Mouse (Mus musculus): Measurements from ENCODE around the gene Foxs1. TPM values are rescaled to one million over a fixed set of nuclear protein-coding genes. Genes with fewer than 3 reads are reported as not detected.

Gene Foxs1
- polyA plus RNA-seq, 1 experiment from 2014 or later = 4.9 TPM

- no peak overlapping the region for H3K27ac ChIP-seq
- no peaks in the 10 kb centered on the region for H3K9me3 ChIP-seq (ENCODE audit: control insufficient read depth, low read length)
- H3K9ac ChIP-seq = no peak overlapping the region
- 91% methylated on average over 5 of the region's 5 CpGs for WGBS
- H3K4me3 ChIP-seq (replicated peaks; ENCODE audit: low read length) = no peak overlapping the region
- no peaks in the 10 kb centered on the region for H3K36me3 ChIP-seq (replicated peaks; ENCODE audit: control insufficient read depth, insufficient read depth)
- no peak for DNase-seq (ENCODE audit: low spot score)
- peaks cover 15% of the 10 kb centered on the region; the same call in 1 of the 2 replicates for H3K4me1 ChIP-seq (replicated peaks; ENCODE audit: control insufficient read depth, insufficient read depth, low read length)
- H3K4me2 ChIP-seq (replicated peaks) = no peak overlapping the region
- no peak for ATAC-seq (ENCODE audit: low FRiP score)
- peaks cover 35% of the 10 kb centered on the region for H3K27me3 ChIP-seq (ENCODE audit: control insufficient read depth, insufficient read depth, low read length)
Measured at GRCm38 (mm10) chr2:152948438-152949020, 15.5 kb upstream of the Foxs1 start.

GRCm38 (mm10) chr2:152947098-152947497 lies 14.1 kb upstream of the Foxs1 start:
- H3K27ac ChIP-seq = no peak overlapping the region
- H3K36me3 ChIP-seq (replicated peaks; ENCODE audit: control insufficient read depth, insufficient read depth) = no peaks in the 10 kb centered on the region
- 36% methylated on average over 7 of the region's 7 CpGs for WGBS
- peaks cover 48% of the 10 kb centered on the region for H3K27me3 ChIP-seq (ENCODE audit: control insufficient read depth, insufficient read depth, low read length)
- peaks cover 21% of the 10 kb centered on the region for H3K4me1 ChIP-seq (replicated peaks; ENCODE audit: control insufficient read depth, insufficient read depth, low read length)
- no peaks in the 10 kb centered on the region for H3K9me3 ChIP-seq (ENCODE audit: control insufficient read depth, low read length)
- no peak overlapping the region for H3K4me3 ChIP-seq (replicated peaks; ENCODE audit: low read length)
- H3K4me2 ChIP-seq (replicated peaks) = no peak overlapping the region
- ATAC-seq (ENCODE audit: low FRiP score) = no peak
- no peak for DNase-seq (ENCODE audit: low spot score)
- no peak overlapping the region for H3K9ac ChIP-seq

- no peaks in the 10 kb centered on the region for H3K9me3 ChIP-seq (ENCODE audit: control insufficient read depth, low read length)
- H3K9ac ChIP-seq = no peak overlapping the region
- ATAC-seq (ENCODE audit: low FRiP score) (no peak), DNase-seq (ENCODE audit: low spot score) (no peak)
- H3K27ac ChIP-seq = no peak overlapping the region
- H3K4me3 ChIP-seq (replicated peaks; ENCODE audit: low read length) = no peak overlapping the region
- no peaks in the 10 kb centered on the region for H3K36me3 ChIP-seq (replicated peaks; ENCODE audit: control insufficient read depth, insufficient read depth)
- H3K4me1 ChIP-seq (replicated peaks; ENCODE audit: control insufficient read depth, insufficient read depth, low read length) = peaks cover 15% of the 10 kb centered on the region
- no peak overlapping the region for H3K4me2 ChIP-seq (replicated peaks)
- WGBS = 59% methylated on average over 9 of the region's 9 CpGs
- peaks cover 67% of the 10 kb centered on the region for H3K27me3 ChIP-seq (ENCODE audit: control insufficient read depth, insufficient read depth, low read length)
Measured at GRCm38 (mm10) chr2:152944013-152944412, 11.0 kb upstream of the Foxs1 start.

GRCm38 (mm10) chr2:152943568-152943967 lies 10.6 kb upstream of the Foxs1 start:
- Histone ChIP-seq H3K4me1 (replicated peaks; ENCODE audit: control insufficient read depth, insufficient read depth, low read length) (peaks cover 15% of the 10 kb centered on the region), H3K4me3 (replicated peaks; ENCODE audit: low read length) (peak overlapping the region; percentile 46), H3K27ac (no peak overlapping the region), H3K4me2 (replicated peaks) (peak overlapping the region; percentile 97), H3K9ac (peak overlapping the region; percentile 57), H3K9me3 (ENCODE audit: control insufficient read depth, low read length) (no peaks in the 10 kb centered on the region), H3K27me3 (ENCODE audit: control insufficient read depth, insufficient read depth, low read length) (peaks cover 67% of the 10 kb centered on the region), H3K36me3 (replicated peaks; ENCODE audit: control insufficient read depth, insufficient read depth) (no peaks in the 10 kb centered on the region)
- WGBS = 11% methylated on average over 8 of the region's 8 CpGs
- no peak for DNase-seq (ENCODE audit: low spot score)
- ATAC-seq (ENCODE audit: low FRiP score) = no peak

GRCm38 (mm10) chr2:152942898-152943515 lies 10.0 kb upstream of the Foxs1 start:
- H3K4me2 ChIP-seq (replicated peaks) = peak overlapping the region; percentile 97
- DNase-seq (ENCODE audit: low spot score) (no peak), ATAC-seq (ENCODE audit: low FRiP score) (peak; percentile 46; the same call in 1 of the 2 replicates)
- H3K4me1 ChIP-seq (replicated peaks; ENCODE audit: control insufficient read depth, insufficient read depth, low read length) = peaks cover 15% of the 10 kb centered on the region
- H3K36me3 ChIP-seq (replicated peaks; ENCODE audit: control insufficient read depth, insufficient read depth) = no peaks in the 10 kb centered on the region
- peaks cover 67% of the 10 kb centered on the region for H3K27me3 ChIP-seq (ENCODE audit: control insufficient read depth, insufficient read depth, low read length)
- H3K4me3 ChIP-seq (replicated peaks; ENCODE audit: low read length) = peak overlapping the region; percentile 46
- no peak overlapping the region for H3K27ac ChIP-seq
- no peaks in the 10 kb centered on the region for H3K9me3 ChIP-seq (ENCODE audit: control insufficient read depth, low read length)
- peak overlapping the region; percentile 57 for H3K9ac ChIP-seq
- WGBS = under 1% methylated on average over 62 of the region's 65 CpGs

- no peak overlapping the region for H3K4me2 ChIP-seq (replicated peaks)
- DNase-seq (ENCODE audit: low spot score) = no peak
- H3K27ac ChIP-seq = no peak overlapping the region
- ATAC-seq (ENCODE audit: low FRiP score) = no peak
- H3K36me3 ChIP-seq (replicated peaks; ENCODE audit: control insufficient read depth, insufficient read depth) = no peaks in the 10 kb centered on the region
- no peak overlapping the region for H3K4me3 ChIP-seq (replicated peaks; ENCODE audit: low read length)
- H3K4me1 ChIP-seq (replicated peaks; ENCODE audit: control insufficient read depth, insufficient read depth, low read length) = peaks cover 12% of the 10 kb centered on the region
- H3K27me3 ChIP-seq (ENCODE audit: control insufficient read depth, insufficient read depth, low read length) = peaks cover 67% of the 10 kb centered on the region
- H3K9me3 ChIP-seq (ENCODE audit: control insufficient read depth, low read length) = no peaks in the 10 kb centered on the region
- H3K9ac ChIP-seq = no peak overlapping the region
- 38% methylated on average over 7 of the region's 7 CpGs for WGBS
Measured at GRCm38 (mm10) chr2:152941776-152942175, 8.8 kb upstream of the Foxs1 start.

- 74% methylated on average over 6 of the region's 6 CpGs for WGBS
- ATAC-seq (ENCODE audit: low FRiP score) = no peak
Measured at GRCm38 (mm10) chr2:152941106-152941505, 8.1 kb upstream of the Foxs1 start.

GRCm38 (mm10) chr2:152939846-152940245 lies 6.8 kb upstream of the Foxs1 start:
- 11% methylated on average over 4 of the region's 4 CpGs for WGBS
- DNase-seq (ENCODE audit: low spot score) (no peak), ATAC-seq (ENCODE audit: low FRiP score) (no peak)
- Histone ChIP-seq H3K27me3 (ENCODE audit: control insufficient read depth, insufficient read depth, low read length) (peaks cover 52% of the 10 kb centered on the region), H3K9me3 (ENCODE audit: control insufficient read depth, low read length) (no peaks in the 10 kb centered on the region), H3K9ac (no peak overlapping the region), H3K27ac (no peak overlapping the region), H3K4me2 (replicated peaks) (no peak overlapping the region), H3K4me1 (replicated peaks; ENCODE audit: control insufficient read depth, insufficient read depth, low read length) (peaks cover 12% of the 10 kb centered on the region), H3K36me3 (replicated peaks; ENCODE audit: control insufficient read depth, insufficient read depth) (no peaks in the 10 kb centered on the region), H3K4me3 (replicated peaks; ENCODE audit: low read length) (no peak overlapping the region)

More at GRCm38 (mm10) chr2:152941106-152941505, 8.1 kb upstream of the Foxs1 start:
- Histone ChIP-seq H3K9ac (no peak overlapping the region), H3K9me3 (ENCODE audit: control insufficient read depth, low read length) (no peaks in the 10 kb centered on the region), H3K4me2 (replicated peaks) (no peak overlapping the region), H3K36me3 (replicated peaks; ENCODE audit: control insufficient read depth, insufficient read depth) (no peaks in the 10 kb centered on the region), H3K27ac (no peak overlapping the region), H3K27me3 (ENCODE audit: control insufficient read depth, insufficient read depth, low read length) (peaks cover 65% of the 10 kb centered on the region), H3K4me1 (replicated peaks; ENCODE audit: control insufficient read depth, insufficient read depth, low read length) (peaks cover 12% of the 10 kb centered on the region), H3K4me3 (replicated peaks; ENCODE audit: low read length) (no peak overlapping the region)
- DNase-seq (ENCODE audit: low spot score) = no peak

GRCm38 (mm10) chr2:152933614-152934013 lies 606 bp upstream of the Foxs1 start:
- DNase-seq (ENCODE audit: low spot score) (peak; percentile 55), ATAC-seq (ENCODE audit: low FRiP score) (no peak)
- Histone ChIP-seq H3K9ac (no peak overlapping the region), H3K9me3 (ENCODE audit: control insufficient read depth, low read length) (no peaks in the 10 kb centered on the region), H3K27me3 (ENCODE audit: control insufficient read depth, insufficient read depth, low read length) (no peaks in the 10 kb centered on the region), H3K27ac (no peak overlapping the region), H3K4me2 (replicated peaks) (no peak overlapping the region), H3K4me3 (replicated peaks; ENCODE audit: low read length) (no peak overlapping the region), H3K4me1 (replicated peaks; ENCODE audit: control insufficient read depth, insufficient read depth, low read length) (no peaks in the 10 kb centered on the region), H3K36me3 (replicated peaks; ENCODE audit: control insufficient read depth, insufficient read depth) (no peaks in the 10 kb centered on the region)
- WGBS = 43% methylated on average over 5 of the region's 5 CpGs

Data from hindbrain, embryonic 14.5 days (tissue).